In genomic region chr15:95526626-95527411, GRCm38 (mm10) we compare ENCODE assay signal across 8 mouse cellular contexts. TPM values are rescaled to one million over a fixed set of nuclear protein-coding genes. Genes with fewer than 3 reads are reported as not detected.
A peak's percentile ranks its signal among the peaks of the same experiment; 100 is the strongest.
DNase-seq lines count a peak whose midpoint lies in the region; ATAC-seq lines count a peak whose summit lies in the region.

No protein-coding gene starts in this region.

- peak; percentile 51 for ATAC-seq in forebrain, embryonic 15.5 days (replicated peaks)
- peak; percentile 35 for ATAC-seq in midbrain, embryonic 12.5 days (ENCODE audit: low FRiP score, low read depth)

- H3K36me3 ChIP-seq in heart, embryonic 10.5 days: no peaks in the 10 kb centered on the region
- no peaks in the 10 kb centered on the region for H3K36me3 ChIP-seq in forebrain, embryonic 15.5 days
- no peaks in the 10 kb centered on the region for H3K36me3 ChIP-seq in midbrain, embryonic 12.5 days

- H3K4me3 ChIP-seq in heart, embryonic 10.5 days: peak overlapping the region; percentile 68
- peak overlapping the region; percentile 82 for H3K4me3 ChIP-seq in forebrain, embryonic 15.5 days
- peak overlapping the region; percentile 75 for H3K4me3 ChIP-seq in midbrain, embryonic 12.5 days

- H3K9ac ChIP-seq in forebrain, embryonic 15.5 days (replicated peaks): peak overlapping the region; percentile 86
- H3K9ac ChIP-seq in midbrain, embryonic 12.5 days (replicated peaks): peak overlapping the region; percentile 82

- H3K9me3 ChIP-seq in heart, embryonic 10.5 days: no peaks in the 10 kb centered on the region
- H3K9me3 ChIP-seq in forebrain, embryonic 15.5 days: no peaks in the 10 kb centered on the region
- H3K9me3 ChIP-seq in midbrain, embryonic 12.5 days: no peaks in the 10 kb centered on the region

- H3K4me2 ChIP-seq in forebrain, embryonic 15.5 days (replicated peaks): peak overlapping the region; percentile 86
- H3K4me2 ChIP-seq in midbrain, embryonic 12.5 days (replicated peaks): peak overlapping the region; percentile 73

- H3K4me1 ChIP-seq in heart, embryonic 10.5 days: peaks cover 18% of the 10 kb centered on the region
- H3K4me1 ChIP-seq in forebrain, embryonic 15.5 days: peaks cover 33% of the 10 kb centered on the region
- peaks cover 12% of the 10 kb centered on the region; the same call in 1 of the 2 replicates for H3K4me1 ChIP-seq in midbrain, embryonic 12.5 days

- H3K27me3 ChIP-seq in heart, embryonic 10.5 days (ENCODE audit: insufficient read depth, poor library complexity, severe bottlenecking): peaks cover 41% of the 10 kb centered on the region
- H3K27me3 ChIP-seq in forebrain, embryonic 15.5 days: no peaks in the 10 kb centered on the region
- H3K27me3 ChIP-seq in midbrain, embryonic 12.5 days: peaks cover 8% of the 10 kb centered on the region

- 5% methylated on average over 27 of the region's 27 CpGs for WGBS in heart, embryonic 10.5 days
- under 1% methylated on average over 27 of the region's 27 CpGs for WGBS in forebrain, embryonic 15.5 days
- under 1% methylated on average over 27 of the region's 27 CpGs for WGBS in midbrain, embryonic 12.5 days

- no peak for DNase-seq in heart, embryonic 10.5 days (ENCODE audit: low spot score)
- no peak for DNase-seq in heart, postnatal 4 days
- peak; percentile 25 for DNase-seq in ZHBTc4 (ENCODE audit: low read depth, low spot score)
- no peak for DNase-seq in spleen, adult 12 weeks (ENCODE audit: low spot score)
- no peak for DNase-seq in lung, postnatal 36 days
- no peak for DNase-seq in T-cell, adult 2 months (ENCODE audit: low spot score)

- H3K27ac ChIP-seq in heart, embryonic 10.5 days: no peak overlapping the region
- H3K27ac ChIP-seq in forebrain, embryonic 15.5 days (replicated peaks): peak overlapping the region; percentile 94
- H3K27ac ChIP-seq in midbrain, embryonic 12.5 days (replicated peaks): peak overlapping the region; percentile 88

RNA-seq across cellular contexts. Expression of gene Nell2, which starts 1.5 kb away (rescaled TPM):
- 0.63 and 1.8 TPM in 2 replicates for polyA plus RNA-seq in heart, embryonic 10.5 days (2016; fragmentation: Nextera tagmentation; extraction: Ambion mirVana)
- total RNA-seq in heart, postnatal 4 days (2021): under 1 TPM in 1 of 2 experiments, not detected in 1; 0.18 TPM
- polyA plus RNA-seq in forebrain, embryonic 15.5 days (2015; fragmentation: Nextera tagmentation; extraction: Ambion mirVana): 186 and 213 TPM in 2 replicates
- polyA plus RNA-seq in midbrain, embryonic 12.5 days (2016; fragmentation: Nextera tagmentation; extraction: Ambion mirVana): 95.2 and 109 TPM in 2 replicates

Comparison
In these comparisons a context has a peak if more than half of its experiments do, and no peak if none do; other contexts are left out.
1. RNA of gene Nell2, which starts 1.5 kb away (polyA plus RNA-seq): 186 to 213 TPM in forebrain, embryonic 15.5 days and 95.2 to 109 TPM in midbrain, embryonic 12.5 days; 0.63 to 1.8 TPM in heart, embryonic 10.5 days; every median in the first group is over 10 times any median in the second.
2. Peak in every context shown above with its lines, with median percentiles within 50 percentile points of each other: H3K4me3 ChIP-seq.